Mouse (Mus musculus): ENCODE measurements around the gene March4. TPM values are rescaled to one million over a fixed set of nuclear protein-coding genes. Genes with fewer than 3 reads are reported as not detected.

The March4 gene
- polyA plus RNA-seq, 1 experiment, result 0.07 TPM

DNA sequence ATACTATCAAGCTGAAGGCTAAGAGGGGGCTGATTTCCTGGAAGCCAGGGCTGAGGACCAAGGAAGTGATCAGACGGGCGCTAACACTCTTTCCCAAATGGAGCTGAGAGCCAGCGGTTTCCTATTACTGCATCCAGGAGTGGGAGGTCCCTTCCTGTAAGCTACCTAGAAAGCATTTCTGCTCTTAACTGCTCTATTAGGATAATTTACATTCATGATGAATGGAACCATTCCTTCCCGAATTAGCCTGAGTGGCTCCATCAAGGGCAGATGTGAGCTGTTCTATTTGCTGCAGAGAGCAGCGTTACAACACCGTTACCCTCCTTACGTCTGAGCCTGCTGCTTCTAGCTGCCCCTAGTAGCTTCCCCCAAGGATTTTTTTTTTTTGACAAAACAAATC is 37.3 kb upstream of the March4 start:
- Histone ChIP-seq H3K4me3 (replicated peaks) (no peak overlapping the region), H3K4me1 (peaks cover 8% of the 10 kb centered on the region), H3K9me3 (no peaks in the 10 kb centered on the region), H3K36me3 (replicated peaks; ENCODE audit: low read length) (no peaks in the 10 kb centered on the region), H3K27me3 (replicated peaks) (peaks cover 26% of the 10 kb centered on the region)
- TF ChIP-seq FLI1 (IDR thresholded peaks at IDR 0.05; ENCODE audit: low read length), result no peak
- no peak for TF ChIP-seq GATA1 (IDR thresholded peaks at IDR 0.05; ENCODE audit: borderline replicate concordance, low read length)

DNA sequence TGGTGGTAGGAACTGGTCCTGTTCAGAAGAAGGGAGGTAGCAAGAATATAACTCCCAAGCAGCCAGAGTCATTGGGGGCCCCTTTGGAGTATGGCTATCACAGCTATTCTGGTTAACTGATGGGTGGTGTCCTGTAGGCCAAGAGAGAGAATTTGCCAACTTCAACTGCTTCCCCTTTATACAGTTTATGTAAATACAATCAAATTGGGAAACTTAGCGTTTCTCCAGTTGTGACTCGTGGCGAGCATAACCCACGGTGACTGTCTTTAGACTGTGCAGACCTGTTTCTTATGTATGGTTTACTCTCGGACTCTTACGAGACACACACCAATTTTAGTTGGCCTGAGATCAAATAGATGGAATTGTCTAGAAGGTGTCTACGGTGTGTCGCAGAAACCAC is 32.0 kb upstream of the March4 start:
- no peak for TF ChIP-seq GATA1 (IDR thresholded peaks at IDR 0.05; ENCODE audit: borderline replicate concordance, low read length)
- no peak for TF ChIP-seq FLI1 (IDR thresholded peaks at IDR 0.05; ENCODE audit: low read length)
- H3K9me3 ChIP-seq, result no peaks in the 10 kb centered on the region

DNA sequence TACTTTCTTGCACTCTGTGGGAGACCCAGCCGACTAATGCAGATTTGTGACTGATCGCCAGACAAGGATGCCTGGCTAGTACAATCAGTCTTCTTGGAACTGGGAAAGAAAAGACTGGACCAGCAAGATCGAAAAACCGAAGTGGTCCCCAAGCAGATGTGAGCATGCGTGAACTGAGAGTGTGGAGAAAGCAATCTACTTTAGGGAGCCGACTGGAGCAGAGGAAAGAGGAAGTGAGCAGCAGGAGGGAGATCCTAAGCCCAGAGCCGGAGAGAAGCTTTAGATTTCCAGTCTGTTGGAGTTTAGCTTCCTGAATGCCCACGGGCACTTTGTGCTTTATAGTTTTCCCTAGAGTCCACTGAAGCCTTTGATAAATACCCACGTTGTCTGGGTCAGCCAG is 30.3 kb upstream of the March4 start:
- peaks cover 7% of the 10 kb centered on the region for H3K27me3 ChIP-seq (replicated peaks)
- no peaks in the 10 kb centered on the region for H3K9me3 ChIP-seq
- no peaks in the 10 kb centered on the region for H3K36me3 ChIP-seq (replicated peaks; ENCODE audit: low read length)
- no peak overlapping the region for H3K4me3 ChIP-seq (replicated peaks)
- no peaks in the 10 kb centered on the region for H3K4me1 ChIP-seq
- no peak for TF ChIP-seq FLI1 (IDR thresholded peaks at IDR 0.05; ENCODE audit: low read length)
- no peak for TF ChIP-seq GATA1 (IDR thresholded peaks at IDR 0.05; ENCODE audit: borderline replicate concordance, low read length)

More for the DNA sequence above, 32.0 kb upstream of the March4 start:
- no peak overlapping the region for H3K4me3 ChIP-seq (replicated peaks)
- peaks cover 7% of the 10 kb centered on the region for H3K27me3 ChIP-seq (replicated peaks)
- no peaks in the 10 kb centered on the region for H3K4me1 ChIP-seq
- H3K36me3 ChIP-seq (replicated peaks; ENCODE audit: low read length), result no peaks in the 10 kb centered on the region

DNA sequence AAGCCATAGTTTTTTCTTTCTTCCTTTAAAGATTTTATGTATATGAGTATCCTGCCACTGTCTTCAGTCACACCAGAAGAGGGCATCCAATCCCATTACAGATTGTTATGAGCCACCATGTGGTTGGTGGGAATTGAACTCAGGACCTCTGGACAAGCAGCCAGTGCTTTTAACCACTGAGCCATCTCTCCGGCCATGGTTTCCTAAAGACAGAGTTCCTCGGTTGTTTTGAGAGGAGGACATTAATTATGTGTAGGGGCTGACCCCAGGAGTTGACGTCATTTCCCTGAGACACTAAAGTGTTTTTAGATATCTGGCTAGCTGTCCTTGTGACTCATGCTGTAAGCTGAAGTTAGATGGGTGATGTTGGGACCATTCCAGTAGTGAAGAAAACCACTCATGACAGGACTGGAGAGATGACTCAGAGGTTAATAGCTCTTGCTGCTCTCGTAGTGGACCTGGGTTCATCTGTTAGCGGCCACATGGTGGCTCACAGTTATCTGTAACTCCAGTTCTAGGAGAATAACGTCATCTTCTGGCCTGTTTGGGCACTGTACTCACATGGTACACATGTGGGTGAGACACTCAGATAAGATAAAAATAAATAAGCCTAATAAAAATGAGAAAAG is 27.7 kb upstream of the March4 start:
- no peaks in the 10 kb centered on the region for H3K36me3 ChIP-seq (replicated peaks; ENCODE audit: low read length)
- no peaks in the 10 kb centered on the region for H3K4me1 ChIP-seq
- no peak overlapping the region for H3K4me3 ChIP-seq (replicated peaks)
- no peaks in the 10 kb centered on the region for H3K9me3 ChIP-seq
- H3K27me3 ChIP-seq (replicated peaks), result peaks cover 4% of the 10 kb centered on the region
- TF ChIP-seq FLI1 (IDR thresholded peaks at IDR 0.05; ENCODE audit: low read length) (no peak), GATA1 (IDR thresholded peaks at IDR 0.05; ENCODE audit: borderline replicate concordance, low read length) (no peak)

DNA sequence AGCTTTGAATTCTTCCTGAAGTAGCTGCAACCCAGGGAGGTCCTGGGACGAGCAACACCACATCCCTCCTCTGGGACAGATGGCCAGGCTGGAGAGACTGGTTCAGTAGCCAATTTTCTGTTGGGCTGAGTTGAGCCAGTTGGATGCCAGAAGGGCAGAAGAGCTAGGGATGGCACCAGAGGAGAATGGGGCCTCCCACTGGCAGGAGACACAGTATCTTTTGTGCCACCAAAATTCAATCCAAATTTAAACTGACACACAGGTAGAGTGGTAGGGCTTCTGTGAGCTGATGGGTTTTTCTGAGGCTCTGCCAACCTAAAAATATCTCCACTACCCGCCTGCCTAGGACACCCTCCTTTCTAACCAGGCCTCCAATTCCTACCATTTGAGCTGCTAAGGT is 21.9 kb upstream of the March4 start:
- Histone ChIP-seq H3K36me3 (replicated peaks; ENCODE audit: low read length) (no peaks in the 10 kb centered on the region), H3K4me3 (replicated peaks) (no peak overlapping the region), H3K4me1 (no peaks in the 10 kb centered on the region), H3K9me3 (no peaks in the 10 kb centered on the region), H3K27me3 (replicated peaks) (no peaks in the 10 kb centered on the region)
- TF ChIP-seq GATA1 (IDR thresholded peaks at IDR 0.05; ENCODE audit: borderline replicate concordance, low read length) (no peak), FLI1 (IDR thresholded peaks at IDR 0.05; ENCODE audit: low read length) (no peak)

DNA sequence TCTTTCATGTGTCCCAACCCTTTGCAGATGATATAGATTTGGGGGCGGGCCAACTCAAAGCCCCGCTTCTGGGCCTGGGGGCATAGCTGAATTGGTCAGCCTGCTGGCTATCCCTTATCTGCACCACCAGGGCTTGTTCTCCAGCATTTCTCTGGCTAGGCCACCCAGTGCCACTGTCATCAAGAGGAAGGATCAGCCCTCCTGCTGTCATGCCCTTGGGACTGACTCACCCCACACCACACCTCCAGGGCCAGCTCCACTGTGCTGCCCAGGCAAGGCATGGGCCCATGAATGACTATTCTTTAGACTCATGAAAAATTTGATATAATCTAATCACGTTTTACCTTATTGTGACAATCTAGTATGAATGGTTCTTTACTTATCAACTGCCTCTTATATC is 19.7 kb upstream of the March4 start:
- Histone ChIP-seq H3K36me3 (replicated peaks; ENCODE audit: low read length) (no peaks in the 10 kb centered on the region), H3K4me3 (replicated peaks) (no peak overlapping the region), H3K27me3 (replicated peaks) (no peaks in the 10 kb centered on the region), H3K9me3 (no peaks in the 10 kb centered on the region), H3K4me1 (no peaks in the 10 kb centered on the region)
- no peak for TF ChIP-seq FLI1 (IDR thresholded peaks at IDR 0.05; ENCODE audit: low read length)
- no peak for TF ChIP-seq GATA1 (IDR thresholded peaks at IDR 0.05; ENCODE audit: borderline replicate concordance, low read length)

DNA sequence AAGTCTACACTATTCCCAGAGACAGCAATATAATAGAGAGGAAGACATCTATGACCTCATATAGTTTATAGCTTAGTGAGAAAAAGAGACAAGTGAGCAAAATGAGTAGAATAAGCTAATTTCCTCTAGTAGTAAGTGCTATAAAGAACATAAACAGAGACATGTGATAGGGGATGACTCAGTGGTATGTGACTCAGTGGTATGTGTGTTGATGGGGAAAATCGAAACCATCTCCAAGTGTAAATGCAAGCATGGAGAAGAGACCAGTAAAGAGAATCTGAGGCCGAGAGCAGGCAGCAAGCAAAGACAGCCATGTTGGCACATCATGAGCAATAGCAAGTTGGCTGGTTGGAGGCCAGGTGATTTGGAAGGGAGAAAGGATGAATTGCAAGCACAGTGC is 13.6 kb upstream of the March4 start:
- H3K27me3 ChIP-seq (replicated peaks), result no peaks in the 10 kb centered on the region
- no peak for TF ChIP-seq GATA1 (IDR thresholded peaks at IDR 0.05; ENCODE audit: borderline replicate concordance, low read length)
- TF ChIP-seq FLI1 (IDR thresholded peaks at IDR 0.05; ENCODE audit: low read length), result no peak
- H3K36me3 ChIP-seq (replicated peaks; ENCODE audit: low read length), result no peaks in the 10 kb centered on the region
- no peak overlapping the region for H3K4me3 ChIP-seq (replicated peaks)
- H3K9me3 ChIP-seq, result peaks cover 3% of the 10 kb centered on the region
- H3K4me1 ChIP-seq, result no peaks in the 10 kb centered on the region

DNA sequence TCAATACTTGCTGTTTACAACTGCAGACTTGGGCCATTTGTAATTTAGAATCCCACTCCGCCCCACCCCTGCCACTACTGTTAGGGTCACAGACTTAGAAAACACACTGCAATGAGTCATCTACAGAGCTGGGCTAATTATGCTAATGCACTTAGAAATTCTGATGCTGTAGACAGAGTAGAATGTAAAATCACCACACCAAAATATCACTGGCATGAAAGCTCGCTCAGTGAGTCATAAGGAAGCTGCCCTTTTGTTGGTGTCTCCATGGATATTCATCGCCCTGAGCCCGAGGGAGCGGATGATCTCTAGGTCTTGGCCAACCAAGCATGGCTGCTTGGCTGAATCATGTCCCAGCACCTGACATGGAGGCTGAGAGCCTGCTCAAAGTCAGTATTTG is 1.5 kb upstream of the March4 start:
- H3K9me3 ChIP-seq, result no peaks in the 10 kb centered on the region; the same call in 1 of the 2 replicates
- peaks cover 14% of the 10 kb centered on the region for H3K4me1 ChIP-seq
- no peak overlapping the region for H3K4me3 ChIP-seq (replicated peaks)
- no peaks in the 10 kb centered on the region for H3K36me3 ChIP-seq (replicated peaks; ENCODE audit: low read length)
- peaks cover 30% of the 10 kb centered on the region for H3K27me3 ChIP-seq (replicated peaks)
- TF ChIP-seq GATA1 (IDR thresholded peaks at IDR 0.05; ENCODE audit: borderline replicate concordance, low read length), result no peak
- TF ChIP-seq FLI1 (IDR thresholded peaks at IDR 0.05; ENCODE audit: low read length), result no peak

DNA sequence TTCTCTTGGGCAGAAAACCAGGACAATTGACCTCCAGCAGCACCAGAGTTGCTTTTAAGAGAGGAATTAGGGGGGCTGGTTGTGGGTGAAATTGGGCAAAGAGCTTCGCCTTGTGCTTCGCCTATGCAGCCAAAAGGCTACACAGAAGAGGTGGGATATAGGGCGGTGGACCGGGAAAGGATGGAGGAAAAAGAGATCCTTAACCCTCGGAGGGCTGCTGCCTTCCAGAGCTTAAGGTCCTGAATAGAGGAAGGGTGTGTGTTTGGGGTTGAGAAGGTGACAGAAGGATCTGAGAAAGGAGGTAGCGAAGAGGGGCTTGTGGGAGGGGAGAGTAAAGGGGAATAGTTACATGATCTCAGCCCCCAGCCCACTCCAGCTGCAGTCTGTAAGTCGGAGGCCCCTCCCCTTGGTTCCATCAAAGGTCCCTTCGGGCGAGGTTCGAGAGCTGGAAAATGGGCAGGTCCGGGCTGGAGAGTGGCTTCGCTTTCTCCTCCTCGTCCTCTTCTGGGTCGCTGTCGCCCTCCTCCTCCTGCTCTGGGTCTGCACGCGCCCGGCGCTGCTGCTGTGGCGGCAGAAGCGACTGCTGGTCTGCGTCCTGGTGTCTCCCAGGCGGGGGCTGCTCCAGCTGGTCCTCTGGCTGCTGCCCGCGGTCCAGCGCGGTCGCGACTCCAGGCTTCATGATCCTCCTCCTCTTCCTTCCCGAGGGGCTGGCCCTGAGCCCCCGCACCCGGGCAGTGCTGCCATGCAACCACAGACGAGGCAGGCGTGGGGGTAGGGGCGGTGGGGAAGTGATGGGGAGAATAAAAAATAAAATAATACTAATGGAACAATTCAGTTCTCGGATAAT is 782 bp downstream of the March4 start:
- H3K27me3 ChIP-seq (replicated peaks), result peaks cover 30% of the 10 kb centered on the region
- no peaks in the 10 kb centered on the region; the same call in 1 of the 2 replicates for H3K9me3 ChIP-seq
- H3K4me3 ChIP-seq (replicated peaks), result no peak overlapping the region
- no peak for TF ChIP-seq FLI1 (IDR thresholded peaks at IDR 0.05; ENCODE audit: low read length)
- TF ChIP-seq GATA1 (IDR thresholded peaks at IDR 0.05; ENCODE audit: borderline replicate concordance, low read length), result no peak
- peaks cover 14% of the 10 kb centered on the region for H3K4me1 ChIP-seq
- no peaks in the 10 kb centered on the region for H3K36me3 ChIP-seq (replicated peaks; ENCODE audit: low read length)

DNA sequence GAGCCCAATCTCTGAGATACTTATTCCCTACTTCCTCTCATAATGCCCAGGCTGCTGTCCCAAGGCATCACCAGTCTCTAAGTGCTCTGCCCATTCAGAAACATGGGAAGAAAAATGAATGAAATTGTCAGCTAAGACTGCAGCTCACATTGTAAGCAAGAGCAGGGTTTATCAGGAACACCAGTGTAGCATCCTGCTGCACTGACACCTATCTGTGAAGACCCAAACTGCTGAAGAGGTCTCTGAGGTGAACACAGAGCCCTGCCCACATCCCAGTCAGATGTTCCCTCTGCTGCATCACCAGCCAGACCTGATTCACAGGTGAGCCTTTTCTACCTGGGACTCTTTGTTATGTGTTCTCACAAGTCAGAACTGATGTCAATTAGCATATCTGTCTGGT is 3.3 kb downstream of the March4 start:
- Histone ChIP-seq H3K27me3 (replicated peaks) (peaks cover 30% of the 10 kb centered on the region), H3K4me1 (peaks cover 14% of the 10 kb centered on the region), H3K4me3 (replicated peaks) (no peak overlapping the region), H3K9me3 (no peaks in the 10 kb centered on the region; the same call in 1 of the 2 replicates), H3K36me3 (replicated peaks; ENCODE audit: low read length) (no peaks in the 10 kb centered on the region)
- TF ChIP-seq FLI1 (IDR thresholded peaks at IDR 0.05; ENCODE audit: low read length) (no peak), GATA1 (IDR thresholded peaks at IDR 0.05; ENCODE audit: borderline replicate concordance, low read length) (no peak)
